Mouse (Mus musculus) testis, adult 2 months (tissue): Measurements from ENCODE around the gene St6gal2. TPM values are rescaled to one million over a fixed set of nuclear protein-coding genes. Genes with fewer than 3 reads are reported as not detected.

Experiments
- H3K27ac ChIP-seq: fragments of 200-500 bp; 2 replicates; pipeline ENCODE4 v1.5.1; 2012; ENCODE audit warnings: low read depth, low read length; ENCODE audit not compliant: control insufficient read depth, insufficient read depth
- H3K27me3 ChIP-seq: fragments of 200-500 bp; 2 replicates; pipeline ENCODE4 v1.6.1; 2012; ENCODE audit warnings: mild to moderate bottlenecking, low read length, moderate library complexity; ENCODE audit not compliant: control insufficient read depth, insufficient read depth
- H3K36me3 ChIP-seq: fragments of 200-500 bp; 2 replicates; pipeline ENCODE4 v1.6.1; 2012; ENCODE audit warnings: mild to moderate bottlenecking, low read length; ENCODE audit not compliant: control insufficient read depth, insufficient read depth
- H3K4me1 ChIP-seq: fragments of 200-500 bp; 2 replicates; pipeline ENCODE4 v1.6.1; 2012; ENCODE audit warnings: low read length; ENCODE audit not compliant: control insufficient read depth, insufficient read depth
- H3K4me3 ChIP-seq: fragments of 200-500 bp; 2 replicates; pipeline ENCODE4 v1.5.1; 2012; ENCODE audit warnings: low read depth, mild to moderate bottlenecking, low read length, moderate library complexity, mixed read lengths; ENCODE audit not compliant: control insufficient read depth
- CTCF ChIP-seq: fragments of 200-500 bp; IDR thresholded peaks from 2 replicates; pipeline ENCODE4 v1.5.1; 2012; ENCODE audit warnings: low read depth, mild to moderate bottlenecking, inconsistent platforms, low read length, moderate library complexity; ENCODE audit not compliant: control insufficient read depth, insufficient read depth, insufficient replicate concordance
- POLR2A ChIP-seq: fragments of 200-500 bp; IDR thresholded peaks from 2 replicates; pipeline ENCODE4 v1.6.1; 2012; ENCODE audit warnings: low read depth, mild to moderate bottlenecking, inconsistent platforms, low read length, moderate library complexity; ENCODE audit not compliant: control insufficient read depth
- polyA plus RNA-seq: library from polyadenylated mRNA; depleted of rRNA; stranded (reverse); fragments of >200 nt; gene quantifications from 2 replicates; pipeline ENCODE4 v1.2.3, GENCODE M21; 2012

St6gal2 gene
- polyA plus RNA-seq, 1 experiment, result not detected

DNA sequence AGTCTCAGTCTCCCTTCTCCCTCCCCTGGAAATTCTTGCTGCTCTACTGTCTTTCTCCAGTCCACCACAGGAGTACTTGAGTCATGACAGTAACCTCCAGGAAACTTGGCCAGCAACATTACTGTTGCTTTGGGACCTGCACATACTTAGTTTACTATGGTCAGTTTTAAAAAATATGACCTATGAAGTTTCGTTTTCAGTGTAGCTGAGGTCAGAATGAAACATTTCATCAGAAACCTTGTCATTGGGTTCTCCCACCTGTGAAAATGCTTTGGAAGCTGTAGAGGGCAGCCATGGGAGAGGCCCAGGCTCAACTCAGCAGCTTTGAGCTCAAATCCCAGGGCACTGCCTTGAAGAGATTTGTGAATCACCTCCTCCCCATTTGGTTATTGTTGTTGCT, 15.0 kb downstream of the St6gal2 start:
- TF ChIP-seq CTCF (no peak), POLR2A (no peak)

DNA sequence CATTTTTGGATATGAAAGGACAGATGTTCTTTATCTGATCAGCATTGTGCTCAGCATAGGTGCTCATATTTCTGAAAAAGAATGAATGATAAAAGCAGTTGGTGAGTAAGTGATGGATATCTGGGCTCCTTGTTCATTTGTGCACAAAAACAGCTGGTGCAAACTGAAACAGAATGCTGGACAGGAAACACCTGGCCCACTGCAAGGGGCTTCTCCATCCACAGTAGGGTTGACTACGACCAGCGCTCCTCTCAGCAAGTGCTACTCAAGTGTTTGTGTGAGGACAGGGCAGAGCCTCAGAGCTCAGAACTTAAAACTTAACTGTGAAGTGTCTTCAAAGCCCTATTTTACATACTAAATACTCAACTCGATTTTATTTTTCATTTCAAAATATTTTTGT, 22.4 kb downstream of the St6gal2 start:
- Histone ChIP-seq H3K27me3 (no peaks in the 10 kb centered on the region), H3K27ac (no peak overlapping the region), H3K4me1 (no peaks in the 10 kb centered on the region), H3K4me3 (no peak overlapping the region), H3K36me3 (no peaks in the 10 kb centered on the region)
- TF ChIP-seq CTCF, result no peak
- no peak for TF ChIP-seq POLR2A

More for the DNA sequence above, 15.0 kb downstream of the St6gal2 start:
- Histone ChIP-seq H3K27me3 (no peaks in the 10 kb centered on the region), H3K4me3 (no peak overlapping the region), H3K4me1 (no peaks in the 10 kb centered on the region), H3K27ac (no peak overlapping the region), H3K36me3 (no peaks in the 10 kb centered on the region)

DNA sequence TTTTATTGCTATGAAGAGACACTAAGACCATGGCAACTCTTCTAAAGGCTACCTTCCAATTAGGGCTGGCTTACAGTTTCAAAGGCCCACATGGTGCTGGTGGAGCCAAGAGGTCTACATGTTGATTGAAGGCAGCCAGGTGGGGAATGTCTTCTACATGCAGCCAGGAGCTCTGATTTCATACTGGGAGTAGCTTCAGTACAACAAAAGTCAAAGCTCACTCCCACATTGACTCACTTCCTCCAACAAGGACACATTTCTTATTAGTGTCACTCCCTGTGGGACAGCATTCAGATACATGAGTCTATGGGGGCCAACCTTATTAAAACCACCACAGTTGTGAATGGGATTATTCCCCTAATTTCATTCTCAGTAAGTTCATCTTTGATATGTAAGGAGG, 23.8 kb downstream of the St6gal2 start:
- H3K4me1 ChIP-seq, result no peaks in the 10 kb centered on the region
- TF ChIP-seq CTCF (no peak), POLR2A (no peak)
- H3K27me3 ChIP-seq, result no peaks in the 10 kb centered on the region
- no peaks in the 10 kb centered on the region for H3K36me3 ChIP-seq
- H3K4me3 ChIP-seq, result no peak overlapping the region
- H3K27ac ChIP-seq, result no peak overlapping the region

DNA sequence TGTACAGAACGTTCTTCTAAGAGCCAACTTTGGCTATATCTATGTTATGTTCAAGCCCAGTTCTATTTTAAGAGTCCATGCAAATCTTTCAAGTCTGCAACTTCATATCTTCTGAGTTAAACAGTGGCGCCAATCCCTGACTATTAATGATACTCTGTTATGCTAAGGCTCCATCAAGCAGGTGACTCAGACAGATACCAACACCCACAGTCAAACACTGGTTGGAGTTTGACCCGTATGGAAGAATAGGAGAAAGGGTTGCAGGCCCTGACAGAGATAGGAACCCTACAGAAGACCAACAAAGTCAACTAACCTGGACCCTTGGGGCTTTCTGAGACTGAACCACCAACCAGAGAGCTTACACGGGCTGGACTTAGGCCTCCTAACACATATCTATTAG, 30.8 kb downstream of the St6gal2 start:
- no peak overlapping the region for H3K4me3 ChIP-seq
- H3K4me1 ChIP-seq, result no peaks in the 10 kb centered on the region
- TF ChIP-seq CTCF (no peak), POLR2A (no peak)
- H3K27ac ChIP-seq, result no peak overlapping the region
- H3K27me3 ChIP-seq, result no peaks in the 10 kb centered on the region
- no peaks in the 10 kb centered on the region for H3K36me3 ChIP-seq

GRCm38 (mm10) chr17:55477361-55477760, 32.2 kb downstream of the St6gal2 start:
- H3K4me3 ChIP-seq, result no peak overlapping the region
- H3K36me3 ChIP-seq, result no peaks in the 10 kb centered on the region
- no peaks in the 10 kb centered on the region; the same call in 1 of the 2 replicates for H3K4me1 ChIP-seq
- TF ChIP-seq POLR2A (no peak), CTCF (no peak)
- H3K27me3 ChIP-seq, result no peaks in the 10 kb centered on the region
- no peak overlapping the region for H3K27ac ChIP-seq

GRCm38 (mm10) chr17:55479367-55479766, 34.2 kb downstream of the St6gal2 start:
- TF ChIP-seq POLR2A (no peak), CTCF (no peak)
- no peaks in the 10 kb centered on the region for H3K27me3 ChIP-seq
- no peak overlapping the region for H3K4me3 ChIP-seq
- no peak overlapping the region for H3K27ac ChIP-seq
- H3K36me3 ChIP-seq, result no peaks in the 10 kb centered on the region
- no peaks in the 10 kb centered on the region; the same call in 1 of the 2 replicates for H3K4me1 ChIP-seq

DNA sequence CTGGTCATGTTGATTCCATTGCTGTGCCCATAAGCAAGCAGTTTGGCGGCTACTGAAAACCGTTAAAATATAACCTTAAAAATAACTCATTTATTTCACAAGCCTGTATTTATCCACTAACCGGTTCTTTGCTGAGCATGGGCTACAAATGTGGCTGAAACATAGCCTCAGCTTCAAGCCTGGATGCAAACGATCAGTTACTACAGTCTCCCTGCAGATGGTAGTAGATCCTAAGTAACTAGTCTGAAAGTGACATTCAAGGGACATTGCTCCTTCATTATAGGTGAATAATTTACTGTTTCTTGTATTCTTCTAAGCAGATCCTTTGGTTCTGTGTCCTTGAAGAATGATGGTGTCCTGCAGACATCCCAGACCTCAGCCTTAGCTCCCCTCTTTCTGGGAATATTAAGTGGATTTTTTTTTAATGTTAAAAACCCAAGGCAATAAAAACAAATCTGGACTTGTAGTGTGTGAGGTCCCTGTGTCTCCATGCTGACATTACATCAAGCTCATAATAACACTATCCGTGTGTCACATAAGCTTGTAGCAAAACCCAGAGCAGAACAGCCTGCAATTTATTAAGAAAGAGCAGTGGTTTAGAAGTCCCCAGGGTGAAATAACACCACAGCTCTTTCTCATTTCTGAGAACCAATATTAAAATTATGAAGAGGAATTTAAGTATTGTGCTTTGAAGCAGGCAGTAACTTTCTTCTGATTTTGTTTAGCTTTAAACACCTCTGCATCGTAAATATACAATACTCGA, 39.1 kb downstream of the St6gal2 start:
- TF ChIP-seq POLR2A, result no peak
- no peak for TF ChIP-seq CTCF
- Histone ChIP-seq H3K27ac (no peak overlapping the region), H3K4me1 (no peaks in the 10 kb centered on the region; the same call in 1 of the 2 replicates), H3K27me3 (no peaks in the 10 kb centered on the region), H3K4me3 (no peak overlapping the region), H3K36me3 (no peaks in the 10 kb centered on the region)
